Comparison of ENCODE assay signal across 17 mouse cellular contexts in the genomic region with DNA sequence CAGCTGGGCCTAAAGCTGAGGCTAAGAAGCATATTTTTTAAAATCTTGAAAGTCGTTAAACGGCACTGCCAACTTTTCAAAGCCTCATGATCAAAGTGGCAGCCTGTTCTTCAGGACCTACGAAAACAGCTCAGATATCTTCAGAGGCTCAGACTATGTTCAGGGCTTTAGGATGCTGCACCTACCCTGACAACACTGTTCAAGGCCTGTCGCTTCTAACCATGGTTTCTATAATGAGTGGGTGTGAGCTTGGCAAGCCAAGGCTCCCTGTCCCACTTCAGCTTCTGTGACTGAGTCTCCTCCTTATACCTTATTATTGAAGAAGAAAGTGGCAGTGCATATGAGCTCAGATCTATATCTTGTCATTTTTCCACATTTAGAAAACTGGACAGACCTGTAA.
"Had no signal": no experiment of that assay in that cellular context is flagged by ENCODE, and none has a peak within 500 bp of the region (broad histone marks: within the 10 kb centered on the region; RNA-seq: fewer than 3 reads in every experiment).

No protein-coding gene starts in this region.

- H3K4me2 ChIP-seq: lung, embryonic 14.5 days; midbrain, embryonic 12.5 days; neural tube, embryonic 13.5 days; neural tube, embryonic 15.5 days had no signal

- H3K9me3 ChIP-seq: midbrain, embryonic 10.5 days; midbrain, embryonic 12.5 days; neural tube, embryonic 13.5 days; neural tube, embryonic 15.5 days had no signal

- H3K4me1 ChIP-seq: midbrain, embryonic 10.5 days; midbrain, embryonic 12.5 days; neural tube, embryonic 13.5 days; neural tube, embryonic 15.5 days had no signal

- H3K9ac ChIP-seq: lung, embryonic 14.5 days; midbrain, embryonic 12.5 days; neural tube, embryonic 13.5 days; neural tube, embryonic 15.5 days had no signal

- DNase-seq: lung, adult 18-20 months; lung, embryonic 14.5 days; lung, postnatal 10 days; lung, postnatal 4 days; midbrain, embryonic 14.5 days; retina, postnatal 1 day; right cerebral cortex, postnatal 14 days; spleen, adult 18-20 months; thymus, adult 18-20 months; thymus, postnatal 14 days; thymus, postnatal 36 days had no signal

- H3K4me3 ChIP-seq: midbrain, embryonic 10.5 days; midbrain, embryonic 12.5 days; myocyte; neural tube, embryonic 13.5 days; neural tube, embryonic 15.5 days had no signal

- H3K27ac ChIP-seq: midbrain, embryonic 10.5 days; midbrain, embryonic 12.5 days; neural tube, embryonic 13.5 days; neural tube, embryonic 15.5 days had no signal

- H3K36me3 ChIP-seq: midbrain, embryonic 12.5 days; neural tube, embryonic 13.5 days; neural tube, embryonic 15.5 days had no signal

- ATAC-seq: midbrain, embryonic 16.5 days had no signal

- H3K27me3 ChIP-seq: midbrain, embryonic 12.5 days; neural tube, embryonic 13.5 days; neural tube, embryonic 15.5 days had no signal
